Mouse (Mus musculus) liver, embryonic 15.5 days (tissue): ENCODE measurements around the gene Slc17a5. TPM values are rescaled to one million over a fixed set of nuclear protein-coding genes. Genes with fewer than 3 reads are reported as not detected.

Experiments
- ATAC-seq: fragments of 200-750 bp; cut with Nextera tagmentation; 2 replicates; pipeline ENCODE4 v1.8.0; 2017; ENCODE audit warnings: moderate number of reproducible peaks, mild to moderate bottlenecking, moderate library complexity; ENCODE audit not compliant: insufficient read depth
- H3K27ac ChIP-seq: fragments of 300-500 bp; sonication (generic); replicated peaks from 2 replicates; pipeline ENCODE4 v1.5.1; 2015; ENCODE audit warnings: mild to moderate bottlenecking, inconsistent platforms
- H3K27me3 ChIP-seq: fragments of 300-500 bp; sonication (generic); 2 replicates; pipeline ENCODE4 v1.6.1; 2015; ENCODE audit warnings: mild to moderate bottlenecking, inconsistent platforms
- H3K36me3 ChIP-seq: fragments of 300-500 bp; sonication (generic); replicated peaks from 2 replicates; pipeline ENCODE4 v1.6.1; 2015; ENCODE audit warnings: moderate library complexity, mild to moderate bottlenecking, inconsistent platforms
- H3K4me1 ChIP-seq: fragments of 300-500 bp; sonication (generic); replicated peaks from 2 replicates; pipeline ENCODE4 v1.6.1; 2015; ENCODE audit warnings: inconsistent platforms
- H3K4me2 ChIP-seq: fragments of 300-500 bp; sonication (generic); 2 replicates; pipeline ENCODE4 v1.6.1; 2015; ENCODE audit warnings: moderate library complexity, mild to moderate bottlenecking, inconsistent platforms
- H3K4me3 ChIP-seq: fragments of 300-500 bp; sonication (generic); replicated peaks from 2 replicates; pipeline ENCODE4 v1.5.1; 2015; ENCODE audit warnings: mild to moderate bottlenecking, inconsistent platforms
- H3K9ac ChIP-seq: fragments of 300-500 bp; sonication (generic); 2 replicates; pipeline ENCODE4 v1.6.1; 2015; ENCODE audit warnings: moderate library complexity, mild to moderate bottlenecking, inconsistent platforms
- H3K9me3 ChIP-seq: fragments of 300-500 bp; sonication (generic); replicated peaks from 2 replicates; pipeline ENCODE4 v1.6.1; 2016; ENCODE audit warnings: inconsistent platforms
- WGBS: fragments of 180-500 bp; shearing (Covaris S2); methylation state at CpG from one replicate; pipeline ENCODE4 v1.1.7; 2015; ENCODE audit warnings: mixed read lengths; ENCODE audit not compliant: insufficient replicate concordance; 5-methylcytosine and 5-hydroxymethylcytosine counted together
- polyA plus RNA-seq: library from polyadenylated mRNA; unstranded; fragments of >200 nt; fragmentation: Nextera tagmentation; extraction: Ambion mirVana; gene quantifications from 2 replicates; pipeline ENCODE4 v1.2.1, GENCODE M21; 2015

Gene Slc17a5
- polyA plus RNA-seq, 1 experiment from 2014 or later: 4.7 TPM

DNA sequence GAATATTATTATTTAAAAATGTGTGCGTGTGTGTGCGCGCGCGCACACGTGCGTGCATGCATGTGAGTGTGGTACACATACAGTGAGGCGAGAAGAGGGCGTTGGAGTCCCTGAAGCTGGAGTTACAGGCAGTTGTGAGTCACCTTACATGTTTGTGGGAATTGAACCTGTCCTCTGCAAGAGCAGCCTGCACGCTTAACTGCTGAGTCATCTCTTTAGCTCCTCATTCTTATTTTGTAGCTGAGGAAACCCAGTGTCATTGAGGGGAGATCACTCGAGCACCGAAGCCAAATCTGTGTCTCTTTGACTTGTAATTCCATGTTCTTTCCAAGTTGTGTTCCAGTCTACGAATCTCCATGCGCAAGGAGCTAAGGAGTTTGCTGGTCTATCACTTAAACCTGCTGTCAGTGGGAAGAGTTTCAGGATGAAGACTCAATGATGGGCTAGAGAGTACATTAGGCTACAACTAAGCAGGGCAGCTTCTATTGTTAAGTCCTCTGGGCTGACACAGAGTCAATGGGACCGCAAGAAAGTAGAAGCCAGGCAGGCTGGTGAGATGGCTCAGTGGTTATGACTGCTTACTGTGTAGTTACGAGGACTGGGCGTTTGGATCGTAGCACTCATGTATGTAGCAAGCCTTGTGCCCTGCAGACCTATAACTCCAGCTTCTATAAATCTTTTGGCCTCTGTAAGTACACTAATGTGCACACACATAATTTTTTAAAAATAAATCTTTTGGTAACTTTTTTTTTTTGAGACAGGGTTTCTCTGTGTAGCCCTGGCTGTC lies 8.1 kb upstream of the Slc17a5 start:
- H3K4me1 ChIP-seq: no peaks in the 10 kb centered on the region
- H3K4me3 ChIP-seq: no peak overlapping the region
- H3K27me3 ChIP-seq: no peaks in the 10 kb centered on the region
- no peaks in the 10 kb centered on the region for H3K9me3 ChIP-seq
- no peak overlapping the region for H3K9ac ChIP-seq
- WGBS: 77% methylated on average over 18 of the region's 18 CpGs
- no peak for ATAC-seq
- H3K4me2 ChIP-seq: no peak overlapping the region
- H3K27ac ChIP-seq: no peak overlapping the region
- no peaks in the 10 kb centered on the region for H3K36me3 ChIP-seq

DNA sequence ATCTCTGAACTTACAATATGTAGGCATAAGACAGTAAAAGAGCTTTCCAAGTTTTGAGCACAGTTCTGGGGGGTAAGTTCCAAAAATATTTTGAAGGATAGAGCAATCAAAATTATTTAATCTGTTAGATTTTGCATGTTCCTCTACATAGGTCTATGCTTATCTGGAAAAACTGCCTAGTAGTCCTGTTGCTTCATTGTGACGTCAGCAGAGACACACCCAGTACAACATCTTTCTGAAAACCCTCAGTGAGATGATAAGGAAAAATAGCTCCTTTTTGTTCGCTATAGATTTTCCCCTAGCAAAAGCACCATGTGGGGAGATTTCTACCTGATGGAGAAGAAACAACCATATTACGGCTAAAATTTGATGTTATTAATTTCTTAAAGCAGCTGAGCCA lies 7.4 kb upstream of the Slc17a5 start:
- ATAC-seq: no peak
- 37% methylated on average over 3 of the region's 3 CpGs for WGBS

DNA sequence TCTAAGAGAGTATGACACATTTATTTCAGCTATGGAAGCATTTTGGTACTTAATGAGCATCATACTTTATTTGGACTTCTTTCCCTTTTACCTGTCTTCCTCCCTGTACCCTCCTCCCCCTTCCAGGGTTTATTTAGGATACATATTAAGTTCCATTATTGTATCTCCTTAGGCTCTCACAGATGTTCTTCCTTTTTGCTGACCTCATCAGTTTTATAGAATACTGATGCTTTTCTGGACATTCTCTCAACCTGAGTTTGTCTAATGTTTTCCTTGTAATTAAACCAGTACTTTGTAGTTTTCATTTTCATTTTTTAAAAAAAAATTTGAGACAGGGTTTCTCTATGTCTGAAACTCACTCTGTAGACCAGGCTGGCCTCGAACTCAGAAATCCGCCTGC lies 2.6 kb upstream of the Slc17a5 start:
- Histone ChIP-seq H3K36me3 (no peaks in the 10 kb centered on the region), H3K27me3 (no peaks in the 10 kb centered on the region; the same call in 1 of the 2 replicates), H3K9me3 (no peaks in the 10 kb centered on the region), H3K27ac (no peak overlapping the region), H3K4me2 (no peak overlapping the region), H3K4me1 (peaks cover 22% of the 10 kb centered on the region), H3K9ac (no peak overlapping the region), H3K4me3 (no peak overlapping the region)
- ATAC-seq: no peak
- 82% methylated on average over 2 of the region's 2 CpGs for whole genome bisulfite sequencing

More for the DNA sequence above, 7.4 kb upstream of the Slc17a5 start:
- no peak overlapping the region for H3K4me2 ChIP-seq
- no peak overlapping the region for H3K27ac ChIP-seq
- no peaks in the 10 kb centered on the region for H3K27me3 ChIP-seq
- H3K9me3 ChIP-seq: no peaks in the 10 kb centered on the region
- no peaks in the 10 kb centered on the region for H3K4me1 ChIP-seq
- H3K9ac ChIP-seq: no peak overlapping the region
- no peak overlapping the region for H3K4me3 ChIP-seq
- H3K36me3 ChIP-seq: no peaks in the 10 kb centered on the region

DNA sequence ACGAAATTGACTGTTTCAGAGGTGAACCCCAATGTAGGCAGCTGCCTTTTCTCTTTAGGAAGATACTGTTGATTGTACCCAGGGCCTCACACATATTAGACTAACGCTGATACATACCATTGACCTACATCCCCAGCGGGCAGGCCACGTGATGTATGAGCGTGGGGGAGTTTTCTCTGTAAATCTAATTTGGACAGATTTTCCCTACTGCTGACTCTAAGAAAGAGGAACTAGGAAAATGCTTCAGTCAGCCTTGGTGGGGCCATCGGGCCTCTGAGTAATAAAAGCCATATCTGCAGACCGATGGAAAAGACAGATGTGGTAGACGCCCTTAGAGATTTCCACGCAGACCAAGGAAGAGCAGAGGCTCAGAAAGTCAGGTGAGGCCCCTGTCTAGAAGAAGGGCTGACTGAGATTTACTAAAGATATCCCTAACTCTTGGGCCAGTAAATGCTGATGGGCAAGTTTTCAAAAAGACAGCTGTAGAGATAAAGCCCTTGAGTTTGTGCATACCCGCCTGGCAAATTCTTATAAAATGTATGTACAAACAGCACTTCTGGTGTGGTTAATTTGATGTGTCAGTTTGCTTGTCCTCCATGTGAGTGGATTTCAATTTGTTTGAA lies 681 bp upstream of the Slc17a5 start:
- Histone ChIP-seq H3K36me3 (no peaks in the 10 kb centered on the region), H3K9ac (0 out of 2 replicates have a peak overlapping the region, but pooled peaks have one; percentile 19), H3K27ac (peak overlapping the region; percentile 60), H3K9me3 (no peaks in the 10 kb centered on the region), H3K27me3 (no peaks in the 10 kb centered on the region; the same call in 1 of the 2 replicates), H3K4me2 (peak overlapping the region; percentile 90), H3K4me3 (peak overlapping the region; percentile 76), H3K4me1 (peaks cover 27% of the 10 kb centered on the region)
- peak; percentile 35; the same call in 1 of the 2 replicates for ATAC-seq
- 19% methylated on average over 10 of the region's 10 CpGs for WGBS

DNA sequence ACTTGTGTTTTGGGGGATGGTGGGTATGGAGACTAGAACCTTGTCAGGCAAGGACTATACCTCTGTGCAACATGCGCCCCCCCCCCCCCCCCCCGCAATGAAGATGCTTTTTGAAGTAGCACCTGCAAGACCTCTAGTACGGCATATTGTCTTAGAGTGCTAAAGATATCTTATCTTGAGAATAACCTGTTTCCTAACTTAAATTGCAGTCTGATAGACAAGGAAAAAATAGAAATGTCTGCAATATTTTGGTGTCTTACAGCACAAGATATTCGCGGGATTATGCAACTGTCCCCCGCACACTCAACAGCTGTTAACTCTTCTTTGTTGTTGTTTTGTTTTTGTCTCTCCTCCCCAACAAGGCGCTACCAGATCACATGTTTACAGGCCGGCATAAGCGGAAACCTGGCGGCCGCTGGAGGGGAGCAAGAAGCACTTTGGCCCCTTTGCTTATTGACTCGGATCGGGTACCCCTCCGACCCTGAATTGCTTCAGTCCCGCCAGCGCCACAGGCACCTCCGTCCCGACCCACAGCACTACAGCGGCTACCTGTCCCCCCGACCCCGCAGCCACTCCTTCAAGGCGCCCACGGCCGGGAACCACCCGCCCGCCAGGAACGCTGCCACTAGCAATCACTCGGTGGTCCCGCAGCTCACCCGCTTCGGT lies 490 bp downstream of the Slc17a5 start:
- Histone ChIP-seq H3K36me3 (no peaks in the 10 kb centered on the region), H3K9ac (peak overlapping the region; percentile 72), H3K4me3 (peak overlapping the region; percentile 76), H3K27ac (peak overlapping the region; percentile 70), H3K27me3 (no peaks in the 10 kb centered on the region; the same call in 1 of the 2 replicates), H3K4me1 (peaks cover 27% of the 10 kb centered on the region), H3K9me3 (no peaks in the 10 kb centered on the region), H3K4me2 (peak overlapping the region; percentile 90)
- peak; percentile 38 for ATAC-seq
- under 1% methylated on average over 31 of the region's 31 CpGs for WGBS

DNA sequence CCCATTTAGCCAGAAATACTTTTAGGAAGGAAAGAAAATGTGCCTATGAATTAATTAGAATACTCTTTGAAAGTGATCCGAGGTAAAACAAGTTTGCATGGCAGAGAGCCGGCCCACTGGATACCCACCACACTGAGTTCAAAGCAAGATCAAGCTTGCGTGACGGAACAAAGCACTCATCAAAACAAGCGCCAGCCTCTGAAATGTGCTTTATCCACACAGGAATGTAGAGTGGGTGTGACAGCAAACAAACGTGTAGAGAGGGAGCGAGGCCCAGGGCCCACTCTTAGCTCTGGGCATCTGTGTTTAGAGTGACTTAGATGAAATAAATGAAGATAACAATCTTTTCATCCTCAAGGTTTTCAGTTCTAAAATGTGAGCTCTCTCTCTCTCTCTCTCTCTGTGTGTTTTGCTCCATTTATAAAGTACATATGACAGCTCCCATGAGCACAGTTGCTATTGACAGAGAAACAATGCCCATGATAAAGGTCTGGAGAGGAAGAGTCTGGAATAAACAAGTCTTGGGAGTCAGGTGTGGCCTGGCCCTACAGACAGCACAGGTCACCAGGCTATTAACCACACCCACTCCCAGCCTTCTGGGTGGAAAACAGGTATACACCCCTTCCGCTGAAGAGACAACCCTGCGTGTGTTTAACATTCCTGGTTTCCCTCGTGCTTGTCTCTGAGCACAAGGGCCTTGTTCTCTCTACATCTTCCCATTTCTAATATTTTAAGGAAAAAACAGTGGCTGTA lies 8.0 kb downstream of the Slc17a5 start:
- Histone ChIP-seq H3K4me2 (no peak overlapping the region), H3K4me3 (no peak overlapping the region), H3K4me1 (peaks cover 5% of the 10 kb centered on the region; the same call in 1 of the 2 replicates), H3K27me3 (no peaks in the 10 kb centered on the region), H3K9ac (no peak overlapping the region), H3K27ac (no peak overlapping the region), H3K36me3 (peaks cover 17% of the 10 kb centered on the region), H3K9me3 (no peaks in the 10 kb centered on the region)
- 72% methylated on average over 10 of the region's 10 CpGs for WGBS
- ATAC-seq: no peak

DNA sequence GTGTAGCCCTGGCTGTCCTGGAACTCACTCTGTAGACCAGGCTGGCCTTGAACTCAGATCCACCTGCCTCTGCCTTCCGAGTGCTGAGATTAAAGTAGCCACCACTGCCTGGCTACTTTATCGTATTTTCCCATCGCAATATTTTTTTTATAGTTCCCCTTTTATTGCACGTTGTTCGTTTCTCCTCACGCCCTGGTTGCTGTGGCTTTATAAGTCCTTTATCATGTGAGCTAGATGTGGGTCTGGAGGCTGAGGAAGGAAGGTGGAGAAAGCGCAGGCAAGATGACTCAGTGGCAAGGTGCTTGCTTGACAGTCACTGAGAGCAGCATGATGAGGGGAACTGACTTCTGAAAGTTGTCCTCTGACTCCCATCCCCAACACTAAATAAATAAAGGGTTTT lies 9.0 kb downstream of the Slc17a5 start:
- H3K36me3 ChIP-seq: peaks cover 17% of the 10 kb centered on the region
- H3K4me3 ChIP-seq: no peak overlapping the region
- no peak overlapping the region for H3K4me2 ChIP-seq
- 50% methylated on average over 7 of the region's 7 CpGs for WGBS
- H3K27ac ChIP-seq: no peak overlapping the region
- no peaks in the 10 kb centered on the region for H3K4me1 ChIP-seq
- H3K9ac ChIP-seq: no peak overlapping the region
- no peaks in the 10 kb centered on the region for H3K27me3 ChIP-seq
- ATAC-seq: no peak
- H3K9me3 ChIP-seq: no peaks in the 10 kb centered on the region

DNA sequence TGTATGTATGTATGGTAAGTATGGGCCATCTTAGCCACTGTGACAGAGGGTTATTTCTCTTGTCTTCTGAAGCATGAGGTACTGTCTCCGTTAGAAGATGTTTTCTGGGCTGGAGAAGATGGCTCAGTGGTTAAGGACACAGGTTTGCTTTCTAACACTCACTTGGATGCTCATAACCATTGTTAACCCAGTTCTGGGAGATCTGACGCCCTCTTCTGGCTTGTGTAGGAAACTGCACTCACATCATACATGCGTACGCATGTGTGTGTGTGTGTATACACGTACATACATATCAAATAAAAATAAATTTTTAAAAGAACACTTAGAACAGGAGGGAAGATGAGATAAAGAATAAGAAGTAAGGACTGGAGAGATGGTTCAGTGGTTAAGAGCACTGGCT lies 11.4 kb downstream of the Slc17a5 start:
- H3K36me3 ChIP-seq: peaks cover 17% of the 10 kb centered on the region
- WGBS: 81% methylated on average over 5 of the region's 5 CpGs
- H3K27ac ChIP-seq: no peak overlapping the region
- H3K9me3 ChIP-seq: no peaks in the 10 kb centered on the region
- no peaks in the 10 kb centered on the region for H3K4me1 ChIP-seq
- no peak overlapping the region for H3K9ac ChIP-seq
- no peak overlapping the region for H3K4me3 ChIP-seq
- H3K4me2 ChIP-seq: no peak overlapping the region
- ATAC-seq: no peak
- H3K27me3 ChIP-seq: no peaks in the 10 kb centered on the region

DNA sequence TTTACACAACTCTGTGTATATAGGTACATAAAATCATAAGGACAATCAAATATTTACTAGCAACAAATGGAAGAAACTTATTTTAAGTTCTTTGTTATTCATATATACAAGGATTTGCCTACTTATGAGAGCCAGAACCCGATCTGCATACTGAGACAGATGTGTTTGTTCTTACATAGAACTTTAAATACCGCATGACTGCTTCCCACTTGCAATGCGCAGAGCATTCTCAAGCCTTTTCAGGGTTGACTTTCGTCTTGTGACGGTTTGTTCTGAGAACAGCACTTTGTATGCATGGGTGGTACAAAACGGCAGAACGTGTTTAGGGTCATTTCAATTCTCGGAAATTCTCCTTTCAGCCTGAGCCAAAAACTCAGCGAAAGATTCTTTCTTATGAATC lies 17.9 kb downstream of the Slc17a5 start:
- Histone ChIP-seq H3K36me3 (peaks cover 9% of the 10 kb centered on the region), H3K4me2 (no peak overlapping the region), H3K27ac (no peak overlapping the region), H3K4me3 (no peak overlapping the region), H3K4me1 (no peaks in the 10 kb centered on the region), H3K27me3 (no peaks in the 10 kb centered on the region), H3K9me3 (no peaks in the 10 kb centered on the region), H3K9ac (no peak overlapping the region)
- WGBS: 82% methylated on average over 9 of the region's 9 CpGs
- no peak for ATAC-seq

DNA sequence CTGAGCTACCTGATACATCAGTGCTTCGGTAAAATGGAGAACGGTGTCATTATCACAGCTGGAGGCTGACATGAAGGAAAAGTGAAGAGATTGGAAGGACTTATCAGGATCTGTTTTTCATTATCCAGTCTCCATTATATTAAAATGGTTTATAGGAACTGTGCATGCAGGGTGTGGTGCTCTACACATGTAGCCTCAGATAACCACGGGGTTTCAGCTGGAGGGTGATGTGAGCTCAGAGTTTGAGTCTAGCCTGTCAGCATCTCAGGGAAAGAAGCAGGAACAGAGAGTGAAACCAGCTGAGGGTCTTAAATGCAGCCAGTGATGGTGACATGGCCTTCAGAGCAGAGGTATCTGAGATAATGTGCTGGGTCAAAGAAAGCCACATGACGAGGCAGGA lies 28.4 kb downstream of the Slc17a5 start:
- WGBS: 31% methylated on average over 4 of the region's 4 CpGs
- H3K27ac ChIP-seq: no peak overlapping the region
- 0 out of 2 replicates have a peak, but pooled peaks have one; percentile 44 for ATAC-seq

More for the DNA sequence above, 28.4 kb downstream of the Slc17a5 start:
- Histone ChIP-seq H3K36me3 (no peaks in the 10 kb centered on the region), H3K4me1 (peaks cover 12% of the 10 kb centered on the region), H3K9me3 (no peaks in the 10 kb centered on the region), H3K27me3 (no peaks in the 10 kb centered on the region), H3K9ac (no peak overlapping the region), H3K4me3 (no peak overlapping the region), H3K4me2 (no peak overlapping the region)
